Mouse (Mus musculus): ENCODE data around the gene Diaph3. TPM values are rescaled to one million over a fixed set of nuclear protein-coding genes. Genes with fewer than 3 reads are reported as not detected.

Gene Diaph3
- total and polyA plus RNA-seq, 2 experiments from 2014 or later: 3.7 to 4.1 TPM

DNA sequence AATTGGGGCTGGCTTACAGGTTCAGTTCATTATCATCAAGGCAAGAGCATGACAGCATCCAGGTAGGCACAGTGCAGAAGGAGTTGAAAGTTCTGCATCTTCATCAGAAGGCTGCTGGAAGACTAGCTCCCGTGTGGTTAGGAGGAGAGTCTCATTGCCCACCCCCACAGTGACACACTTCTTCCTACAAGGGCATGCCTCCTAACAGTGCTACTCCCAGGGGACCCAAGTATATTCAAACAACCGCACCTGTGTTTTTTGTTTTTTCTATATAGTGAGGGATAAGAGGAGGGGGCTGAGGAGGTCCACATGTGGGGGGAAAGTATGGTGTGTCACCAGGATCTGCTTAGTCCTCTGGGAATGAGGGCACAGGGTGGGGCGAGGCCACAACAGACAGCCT, 4.3 kb upstream of the Diaph3 start:
- 82% methylated on average over 3 of the region's 3 CpGs for WGBS
- Histone ChIP-seq H3K27ac (ENCODE audit: low read depth, low read length) (no peak overlapping the region), H3K4me3 (ENCODE audit: low read depth, low read length) (no peak overlapping the region), H3K36me3 (ENCODE audit: insufficient read depth) (no peaks in the 10 kb centered on the region), H3K9me3 (ENCODE audit: low read length) (no peaks in the 10 kb centered on the region), H3K27me3 (ENCODE audit: insufficient read depth, low read length) (no peaks in the 10 kb centered on the region), H3K9ac (no peak overlapping the region), H3K4me2 (ENCODE audit: low read depth) (no peak overlapping the region), H3K4me1 (ENCODE audit: insufficient read depth) (peaks cover 3% of the 10 kb centered on the region; the same call in 1 of the 2 replicates)
- DNase-seq: no peak
- ATAC-seq: no peak
- TF ChIP-seq CTCF (IDR thresholded peaks at IDR 0.05; ENCODE audit: low read depth): no peak

DNA sequence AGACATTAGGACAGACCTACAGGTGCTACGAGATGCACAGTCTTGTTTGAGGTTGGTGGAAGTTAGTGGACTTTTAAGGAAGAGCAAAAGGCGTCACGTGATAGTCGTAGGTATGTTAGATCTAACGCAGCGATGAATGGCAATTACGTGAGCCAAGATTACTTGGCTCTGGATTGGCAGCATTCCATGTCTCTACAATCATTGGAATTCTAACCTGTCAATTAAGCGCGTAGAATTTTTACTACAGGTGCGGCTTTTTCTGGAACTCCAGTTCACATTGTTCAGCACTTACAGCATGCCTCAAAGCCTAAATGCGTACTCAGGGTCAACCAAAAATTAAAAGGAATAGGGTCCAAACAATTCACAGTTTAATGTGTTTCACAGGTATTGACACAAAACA, 742 bp upstream of the Diaph3 start:
- 60% methylated on average over 11 of the region's 11 CpGs for WGBS
- no peaks in the 10 kb centered on the region for H3K27me3 ChIP-seq (ENCODE audit: insufficient read depth, low read length)
- DNase-seq: no peak
- no peak overlapping the region for H3K27ac ChIP-seq (ENCODE audit: low read depth, low read length)
- no peak for TF ChIP-seq CTCF (IDR thresholded peaks at IDR 0.05; ENCODE audit: low read depth)
- H3K9ac ChIP-seq: no peak overlapping the region
- ATAC-seq: no peak
- H3K4me1 ChIP-seq (ENCODE audit: insufficient read depth): peaks cover 6% of the 10 kb centered on the region; the same call in 1 of the 2 replicates
- no peaks in the 10 kb centered on the region for H3K36me3 ChIP-seq (ENCODE audit: insufficient read depth)
- H3K4me2 ChIP-seq (ENCODE audit: low read depth): peak overlapping the region; percentile 94
- no peaks in the 10 kb centered on the region for H3K9me3 ChIP-seq (ENCODE audit: low read length)
- H3K4me3 ChIP-seq (ENCODE audit: low read depth, low read length): no peak overlapping the region

DNA sequence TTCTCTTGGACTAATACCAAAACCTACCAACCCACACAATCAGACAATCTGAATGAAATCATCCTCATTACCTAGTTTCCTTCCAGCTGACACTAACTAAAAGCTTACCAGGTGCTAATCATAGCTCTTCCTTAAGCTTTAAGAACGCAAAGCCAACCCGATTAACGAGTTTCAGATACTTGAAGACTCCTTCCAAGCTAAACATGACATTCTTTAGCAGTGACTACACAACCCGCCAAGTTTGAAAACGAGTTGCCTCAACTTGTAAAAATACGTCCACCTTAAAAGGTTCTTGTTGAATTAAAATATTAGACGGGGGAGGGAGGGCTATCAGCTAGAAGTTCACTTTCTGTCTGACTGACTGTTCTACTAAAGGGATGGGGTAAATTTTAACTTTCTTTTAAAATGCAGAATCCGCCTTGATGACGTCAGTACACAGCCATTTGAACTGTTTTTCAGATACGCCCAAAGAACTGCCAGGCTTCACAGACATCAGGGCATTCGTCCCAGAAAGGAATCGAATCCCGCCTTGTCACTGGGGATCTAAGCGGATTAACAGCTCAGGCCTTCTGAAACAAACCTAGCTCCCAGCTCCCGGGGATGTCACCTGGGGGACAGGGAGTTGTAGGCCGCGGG, 590 bp downstream of the Diaph3 start:
- peak overlapping the region; percentile 29; the same call in 1 of the 2 replicates for H3K9ac ChIP-seq
- H3K4me2 ChIP-seq (ENCODE audit: low read depth): peak overlapping the region; percentile 94
- no peaks in the 10 kb centered on the region for H3K9me3 ChIP-seq (ENCODE audit: low read length)
- H3K36me3 ChIP-seq (ENCODE audit: insufficient read depth): no peaks in the 10 kb centered on the region
- peak overlapping the region; percentile 73 for H3K4me3 ChIP-seq (ENCODE audit: low read depth, low read length)
- H3K4me1 ChIP-seq (ENCODE audit: insufficient read depth): peaks cover 6% of the 10 kb centered on the region; the same call in 1 of the 2 replicates
- DNase-seq (peak; percentile 35), ATAC-seq (peak; percentile 30; the same call in 1 of the 2 replicates)
- 3% methylated on average over 17 of the region's 17 CpGs for WGBS
- no peak for TF ChIP-seq CTCF (IDR thresholded peaks at IDR 0.05; ENCODE audit: low read depth)
- H3K27ac ChIP-seq (ENCODE audit: low read depth, low read length): no peak overlapping the region
- no peaks in the 10 kb centered on the region for H3K27me3 ChIP-seq (ENCODE audit: insufficient read depth, low read length)

DNA sequence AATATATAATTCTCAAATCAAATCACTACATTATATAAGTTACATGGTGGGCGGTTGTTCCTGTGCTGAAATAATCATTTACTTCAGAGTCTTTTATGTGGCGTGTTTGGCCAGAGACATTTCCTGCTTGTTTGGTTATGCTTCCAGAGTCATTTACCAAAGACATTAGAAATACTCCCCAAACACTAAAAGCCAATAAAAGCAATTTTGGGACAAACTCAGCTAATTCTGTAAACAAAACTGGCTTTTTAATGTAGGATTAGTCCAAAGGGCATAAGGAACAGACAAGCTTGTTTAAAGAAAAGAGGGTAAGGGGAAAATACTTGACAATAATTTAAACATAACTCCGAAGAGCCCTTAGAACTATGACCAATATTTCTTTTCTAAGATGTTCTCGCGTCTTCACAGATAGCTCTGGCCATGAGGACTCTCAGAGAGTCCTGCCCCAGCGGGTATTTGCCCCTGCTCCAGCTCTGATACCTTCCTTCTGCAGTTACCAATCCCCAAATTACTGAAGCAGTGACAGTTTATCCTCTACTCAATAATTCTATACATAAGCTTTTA, 14.9 kb downstream of the Diaph3 start:
- Histone ChIP-seq H3K9ac (no peak overlapping the region), H3K4me2 (ENCODE audit: low read depth) (no peak overlapping the region), H3K27ac (ENCODE audit: low read depth, low read length) (no peak overlapping the region), H3K4me3 (ENCODE audit: low read depth, low read length) (no peak overlapping the region), H3K27me3 (ENCODE audit: insufficient read depth, low read length) (no peaks in the 10 kb centered on the region), H3K9me3 (ENCODE audit: low read length) (no peaks in the 10 kb centered on the region), H3K4me1 (ENCODE audit: insufficient read depth) (no peaks in the 10 kb centered on the region), H3K36me3 (ENCODE audit: insufficient read depth) (no peaks in the 10 kb centered on the region)
- no peak for DNase-seq
- no peak for TF ChIP-seq CTCF (IDR thresholded peaks at IDR 0.05; ENCODE audit: low read depth)
- no peak for ATAC-seq
- WGBS: 89% methylated on average over 6 of the region's 6 CpGs

DNA sequence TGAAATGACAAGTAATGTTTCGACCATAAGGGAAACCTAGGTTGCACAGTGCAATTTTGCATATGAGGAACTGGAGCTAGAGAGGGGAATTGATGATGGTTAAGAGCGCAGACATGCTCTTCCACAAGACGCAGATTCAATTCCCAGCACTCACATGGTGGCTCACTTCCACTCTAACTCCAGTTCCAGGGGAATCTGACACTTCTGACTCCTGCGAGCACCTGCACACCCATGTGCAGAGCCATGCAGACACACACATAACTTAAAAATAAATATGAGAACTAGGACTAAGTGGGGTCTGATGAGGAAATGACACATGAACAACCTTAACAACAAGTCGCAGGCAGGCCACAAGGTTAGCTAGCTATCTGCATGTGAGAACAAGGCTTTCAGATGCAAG, 15.5 kb downstream of the Diaph3 start:
- ATAC-seq: no peak
- no peak for DNase-seq
- no peaks in the 10 kb centered on the region for H3K36me3 ChIP-seq (ENCODE audit: insufficient read depth)
- 91% methylated on average over 5 of the region's 5 CpGs for WGBS
- H3K27ac ChIP-seq (ENCODE audit: low read depth, low read length): no peak overlapping the region
- TF ChIP-seq CTCF (IDR thresholded peaks at IDR 0.05; ENCODE audit: low read depth): no peak
- H3K27me3 ChIP-seq (ENCODE audit: insufficient read depth, low read length): no peaks in the 10 kb centered on the region
- no peaks in the 10 kb centered on the region for H3K9me3 ChIP-seq (ENCODE audit: low read length)
- H3K4me2 ChIP-seq (ENCODE audit: low read depth): no peak overlapping the region
- H3K4me1 ChIP-seq (ENCODE audit: insufficient read depth): no peaks in the 10 kb centered on the region
- no peak overlapping the region for H3K4me3 ChIP-seq (ENCODE audit: low read depth, low read length)
- no peak overlapping the region for H3K9ac ChIP-seq

DNA sequence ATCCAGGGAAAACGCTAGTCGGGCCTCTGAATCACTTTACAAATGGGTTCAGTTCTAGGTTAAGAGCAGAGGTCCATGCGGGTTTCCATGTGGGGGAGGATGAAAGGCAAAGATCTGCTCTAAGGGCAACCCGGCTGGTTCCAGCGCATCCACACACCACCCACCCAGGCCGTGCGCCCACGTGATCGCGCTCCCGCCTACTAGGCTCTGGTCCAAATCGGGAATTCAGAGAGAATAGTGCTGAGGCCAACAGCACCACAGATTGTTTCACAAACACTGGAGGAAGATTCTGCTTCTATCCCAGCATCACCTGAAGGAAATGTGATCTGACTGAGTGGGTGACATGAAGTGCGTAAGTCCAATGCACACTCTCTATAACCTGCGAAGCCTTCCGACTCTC, 17.9 kb downstream of the Diaph3 start:
- Histone ChIP-seq H3K27ac (ENCODE audit: low read depth, low read length) (no peak overlapping the region), H3K9me3 (ENCODE audit: low read length) (no peaks in the 10 kb centered on the region), H3K4me1 (ENCODE audit: insufficient read depth) (no peaks in the 10 kb centered on the region), H3K9ac (no peak overlapping the region), H3K27me3 (ENCODE audit: insufficient read depth, low read length) (no peaks in the 10 kb centered on the region), H3K4me2 (ENCODE audit: low read depth) (no peak overlapping the region), H3K36me3 (ENCODE audit: insufficient read depth) (no peaks in the 10 kb centered on the region), H3K4me3 (ENCODE audit: low read depth, low read length) (no peak overlapping the region)
- no peak for DNase-seq
- TF ChIP-seq CTCF (IDR thresholded peaks at IDR 0.05; ENCODE audit: low read depth): no peak
- WGBS: 82% methylated on average over 15 of the region's 15 CpGs
- ATAC-seq: no peak

DNA sequence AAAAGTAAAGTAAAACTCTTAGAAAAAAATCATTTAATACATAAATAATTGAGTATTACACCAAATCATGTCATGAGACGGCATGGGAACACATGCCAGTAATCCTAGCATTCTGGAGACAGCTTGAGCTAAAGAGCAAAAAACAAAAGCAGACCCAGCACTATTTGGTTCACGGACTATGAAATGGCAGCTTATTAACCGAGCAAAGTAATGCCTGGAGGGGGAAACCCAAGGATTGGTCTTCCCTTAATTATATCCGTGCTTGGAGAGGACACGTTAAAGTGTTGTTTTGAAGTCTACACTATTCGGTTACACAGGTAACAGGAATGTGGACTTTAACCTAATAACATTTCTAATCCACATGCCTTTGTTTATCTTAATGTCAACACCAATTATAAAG, 19.2 kb downstream of the Diaph3 start:
- Histone ChIP-seq H3K4me1 (ENCODE audit: insufficient read depth) (no peaks in the 10 kb centered on the region), H3K27ac (ENCODE audit: low read depth, low read length) (no peak overlapping the region), H3K36me3 (ENCODE audit: insufficient read depth) (no peaks in the 10 kb centered on the region), H3K9me3 (ENCODE audit: low read length) (no peaks in the 10 kb centered on the region), H3K4me2 (ENCODE audit: low read depth) (no peak overlapping the region), H3K4me3 (ENCODE audit: low read depth, low read length) (no peak overlapping the region), H3K9ac (no peak overlapping the region), H3K27me3 (ENCODE audit: insufficient read depth, low read length) (no peaks in the 10 kb centered on the region)
- ATAC-seq: no peak
- WGBS: 27% methylated on average over 6 of the region's 6 CpGs
- TF ChIP-seq CTCF (IDR thresholded peaks at IDR 0.05; ENCODE audit: low read depth): no peak
- no peak for DNase-seq

Data from forebrain, postnatal 0 days (tissue).